ENCODE assay signal across 14 mouse cellular contexts in genomic region chr11:11711748-11712147, GRCm38 (mm10). TPM values are rescaled to one million over a fixed set of nuclear protein-coding genes. Genes with fewer than 3 reads are reported as not detected.
DNase-seq lines count a peak whose midpoint lies in the region; ATAC-seq and TF ChIP-seq lines count a peak whose summit lies in the region.
"Had no signal": no experiment of that assay in that cellular context is flagged by ENCODE, and none has a peak within 500 bp of the region (broad histone marks: within the 10 kb centered on the region; RNA-seq: fewer than 3 reads in every experiment).

No protein-coding gene starts in this region.

- TF ChIP-seq RAD21 in CH12.LX (IDR thresholded peaks at IDR 0.05; ENCODE audit: low read depth, low read length), result no peak

- dilution Hi-C loops in CH12.LX (cut with MboI; ENCODE audit: extremely low pct_ligation_motif_present, extremely low pct_unique_long_range_greater_than_20kb, low sequenced_read_pairs), result no loop called here

- no peak for TF ChIP-seq CTCF in CH12.LX (conservative IDR thresholded peaks at IDR 0.05 in 1 of 2, IDR thresholded peaks at IDR 0.05 in 1 of 2; ENCODE audit: low read depth in 2 of 2, low read length in 2 of 2)
- TF ChIP-seq CTCF in thymus, adult 2 months (IDR thresholded peaks at IDR 0.05; ENCODE audit: borderline replicate concordance, control insufficient read depth, extremely low read depth, insufficient read depth, low read length, poor library complexity), result no peak

- H3K27me3 ChIP-seq in CH12.LX (replicated peaks), result no peaks in the 10 kb centered on the region
- H3K27me3 ChIP-seq in liver, embryonic 15.5 days, result no peaks in the 10 kb centered on the region
- no peaks in the 10 kb centered on the region for H3K27me3 ChIP-seq in thymus, adult 2 months (ENCODE audit: control insufficient read depth, insufficient read depth, low read length)
- H3K27me3 ChIP-seq in kidney, embryonic 16.5 days (ENCODE audit: insufficient read depth, low read length), result no peaks in the 10 kb centered on the region
- H3K27me3 ChIP-seq: hindbrain, embryonic 15.5 days had no signal

- TF ChIP-seq EP300 in CH12.LX (IDR thresholded peaks at IDR 0.05; ENCODE audit: low read length), result peak; percentile 31; the same call in 1 of the 2 replicates

- H3K27ac ChIP-seq in CH12.LX (ENCODE audit: insufficient read depth, low read depth), result peak overlapping the region; percentile 3
- H3K27ac ChIP-seq in liver, embryonic 15.5 days (replicated peaks), result peak overlapping the region; percentile 42
- peak overlapping the region; percentile 89 for H3K27ac ChIP-seq in thymus, adult 2 months (ENCODE audit: control insufficient read depth, insufficient read depth, low read length)
- no peak overlapping the region for H3K27ac ChIP-seq in kidney, embryonic 16.5 days (ENCODE audit: low read length)
- H3K27ac ChIP-seq: hindbrain, embryonic 15.5 days had no signal

- H3K9ac ChIP-seq in CH12.LX (ENCODE audit: insufficient read depth, low read depth), result no peak overlapping the region
- no peak overlapping the region for H3K9ac ChIP-seq in liver, embryonic 15.5 days
- no peak overlapping the region for H3K9ac ChIP-seq in kidney, embryonic 16.5 days (replicated peaks; ENCODE audit: low read length)
- H3K9ac ChIP-seq: hindbrain, embryonic 15.5 days had no signal

- in situ Hi-C loops in CH12.LX (cut with MboI; ENCODE audit: low pct_ligation_motif_present, low pct_unique_long_range_greater_than_20kb, low sequenced_read_pairs), result no loop called here

- ATAC-seq in liver, embryonic 15.5 days (ENCODE audit: insufficient read depth), result no peak
- ATAC-seq in erythroid progenitor cell, adult 5-6 weeks (replicated peaks; ENCODE audit: low FRiP score, poor library complexity, severe bottlenecking), result no peak
- ATAC-seq in kidney, embryonic 16.5 days (ENCODE audit: low FRiP score, low TSS enrichment), result no peak

- no peak overlapping the region for H3K4me2 ChIP-seq in CH12.LX (ENCODE audit: insufficient read depth, low read depth, poor library complexity, severe bottlenecking)
- H3K4me2 ChIP-seq in liver, embryonic 15.5 days, result no peak overlapping the region
- H3K4me2 ChIP-seq in kidney, embryonic 16.5 days (replicated peaks; ENCODE audit: low read depth, low read length), result no peak overlapping the region
- H3K4me2 ChIP-seq: hindbrain, embryonic 15.5 days had no signal

- peak; percentile 84 for DNase-seq in heart, adult 11 months
- no peak for DNase-seq in heart, adult 18-20 months
- peak; percentile 62 for DNase-seq in CH12.LX (ENCODE audit: extremely low read depth)
- peak; percentile 49 for DNase-seq in thymus, adult 2 months
- DNase-seq in gastrocnemius, postnatal 10 days, result no peak
- DNase-seq: cerebellum, postnatal 14 days; heart, postnatal 10 days; kidney, adult 9 months; lung, adult 18-20 months; right cerebral cortex, postnatal 14 days had no signal

- no peaks in the 10 kb centered on the region for H3K9me3 ChIP-seq in CH12.LX (replicated peaks; ENCODE audit: low read length)
- no peaks in the 10 kb centered on the region for H3K9me3 ChIP-seq in liver, embryonic 15.5 days (replicated peaks)
- no peaks in the 10 kb centered on the region for H3K9me3 ChIP-seq in kidney, embryonic 16.5 days (ENCODE audit: low read length)
- H3K9me3 ChIP-seq: hindbrain, embryonic 15.5 days had no signal

- WGBS in liver, embryonic 15.5 days (ENCODE audit: insufficient replicate concordance), result 29% methylated on average over 7 of the region's 7 CpGs
- 5% methylated on average over 7 of the region's 7 CpGs for WGBS in thymus, adult 2 months
- WGBS in kidney, embryonic 16.5 days, result 56% methylated on average over 7 of the region's 7 CpGs

- TF ChIP-seq POLR2A in CH12.LX (IDR thresholded peaks at IDR 0.05; ENCODE audit: low read depth, low read length), result no peak
- no peak for TF ChIP-seq POLR2A in thymus, adult 2 months (IDR thresholded peaks at IDR 0.05; ENCODE audit: control insufficient read depth, extremely low read depth, insufficient read depth, low read length, poor library complexity)

- peaks cover 39 to 86% of the 10 kb centered on the region in 2 experiments for H3K36me3 ChIP-seq in CH12.LX (replicated peaks in 1 of 2; ENCODE audit: control insufficient read depth in 1 of 2, insufficient read depth in 1 of 2, low read length in 1 of 2)
- H3K36me3 ChIP-seq in liver, embryonic 15.5 days (replicated peaks), result peaks cover 84% of the 10 kb centered on the region
- peaks cover 58% of the 10 kb centered on the region for H3K36me3 ChIP-seq in thymus, adult 2 months (ENCODE audit: control insufficient read depth, insufficient read depth, low read length)
- no peaks in the 10 kb centered on the region for H3K36me3 ChIP-seq in kidney, embryonic 16.5 days (ENCODE audit: insufficient read depth, low read length)
- H3K36me3 ChIP-seq: hindbrain, embryonic 15.5 days had no signal

- no peak overlapping the region for H3K4me3 ChIP-seq in CH12.LX (replicated peaks in 1 of 3; ENCODE audit: low read depth in 2 of 3, low read length in 2 of 3, poor library complexity in 1 of 3)
- H3K4me3 ChIP-seq in liver, embryonic 15.5 days (replicated peaks), result no peak overlapping the region
- H3K4me3 ChIP-seq in thymus, adult 2 months (ENCODE audit: control insufficient read depth, insufficient read depth, low read length), result no peak overlapping the region
- H3K4me3 ChIP-seq in kidney, embryonic 16.5 days (ENCODE audit: low read length), result no peak overlapping the region
- H3K4me3 ChIP-seq: hindbrain, embryonic 15.5 days had no signal

- peaks cover 47 to 96% of the 10 kb centered on the region in 2 experiments for H3K4me1 ChIP-seq in CH12.LX (ENCODE audit: control insufficient read depth in 1 of 2, insufficient read depth in 2 of 2)
- peaks cover 46% of the 10 kb centered on the region for H3K4me1 ChIP-seq in liver, embryonic 15.5 days (replicated peaks)
- H3K4me1 ChIP-seq in thymus, adult 2 months (replicated peaks; ENCODE audit: control insufficient read depth, insufficient read depth, low read length), result peaks cover 43% of the 10 kb centered on the region
- H3K4me1 ChIP-seq in kidney, embryonic 16.5 days (ENCODE audit: insufficient read depth, low read length), result no peaks in the 10 kb centered on the region
- H3K4me1 ChIP-seq: hindbrain, embryonic 15.5 days had no signal

- H3K79me2 ChIP-seq in CH12.LX (replicated peaks; ENCODE audit: control insufficient read depth, extremely low read depth, insufficient read depth, poor library complexity, severe bottlenecking), result peaks cover 58% of the 10 kb centered on the region

TF ChIP-seq in CH12.LX, 34 proteins besides CTCF, POLR2A, EP300 and RAD21:
- TF ChIP-seq UBTF (IDR thresholded peaks at IDR 0.05; ENCODE audit: low read depth, low read length) (0 out of 2 replicates have a peak, but pooled peaks have one; percentile 62), MXI1 (IDR thresholded peaks at IDR 0.05; ENCODE audit: low read depth, low read length) (0 out of 2 replicates have a peak, but pooled peaks have one; percentile 26), KAT2A (IDR thresholded peaks at IDR 0.05; ENCODE audit: insufficient replicate concordance, low read length) (no peak)

RNA-seq across cellular contexts. Expression of gene Ikzf1, which starts 26.9 kb away (rescaled TPM):
- 1 to 10 TPM in 1 of 2 experiments, under 1 TPM in 1; 0.99 to 6.6 TPM for total RNA-seq in heart, adult 18-20 months (2021)
- total RNA-seq in CH12.LX (2012; rRNA removed) (44.0 and 51.2 TPM in 2 replicates), CH12.LX (2014; rRNA removed) (27.8 and 33.1 TPM in 2 replicates)
- polyA plus RNA-seq in CH12.LX (2012; ENCODE audit: insufficient read length, low read depth), result 56.8 and 68.7 TPM in 2 replicates
- polyA plus RNA-seq in liver, embryonic 15.5 days (2015; fragmentation: Nextera tagmentation; extraction: Ambion mirVana), result 33.7 and 35.9 TPM in 2 replicates
- polyA plus RNA-seq in thymus, adult 2 months (2012; rRNA removed), result 645 and 923 TPM in 2 replicates
- 1 to 10 TPM; 1.1 to 2.6 TPM for total RNA-seq in gastrocnemius, postnatal 10 days (2021)
- total RNA-seq in erythroid progenitor cell, adult 5-6 weeks (2015; ENCODE audit: low replicate concordance), result 116 and 120 TPM in 2 replicates
- total RNA-seq in erythroid progenitor cell, adult 5-6 weeks (2017; ENCODE audit: low replicate concordance), result 40.9 and 81.1 TPM in 2 replicates
- 0.44 and 0.75 TPM in 2 replicates for polyA plus RNA-seq in kidney, embryonic 16.5 days (2015; fragmentation: Nextera tagmentation; extraction: Ambion mirVana)

Comparison
In these comparisons a context has a peak if more than half of its experiments do, and no peak if none do; other contexts are left out.
1. DNase-seq: peak in heart, adult 11 months (single experiment), CH12.LX (single experiment) and thymus, adult 2 months (single experiment); none in heart, adult 18-20 months (0 of 2) and gastrocnemius, postnatal 10 days (single experiment).